Mouse (Mus musculus) ES-E14 (cell line): ENCODE measurements around the gene Gxylt2.

ENCODE experiments used
- CHD2 ChIP-seq: IDR thresholded peaks from 2 replicates; pipeline ENCODE4 v1.6.1; 2014; ENCODE audit warnings: mild to moderate bottlenecking, low read depth, low read length, inconsistent platforms
- HCFC1 ChIP-seq: IDR thresholded peaks from 2 replicates; pipeline ENCODE4 v1.6.1; 2012; ENCODE audit warnings: low read length, inconsistent platforms, borderline replicate concordance; ENCODE audit not compliant: insufficient read depth
- MAFK ChIP-seq: IDR thresholded peaks from 2 replicates; pipeline ENCODE4 v1.6.1; 2014; ENCODE audit warnings: mild to moderate bottlenecking, low read depth, low read length, inconsistent platforms; ENCODE audit not compliant: insufficient read depth
- ZC3H11A ChIP-seq: IDR thresholded peaks from 2 replicates; pipeline ENCODE4 v1.6.1; 2012; ENCODE audit warnings: low read depth, mild to moderate bottlenecking, inconsistent platforms, low read length, borderline replicate concordance
- ZNF384 ChIP-seq: IDR thresholded peaks from 2 replicates; pipeline ENCODE4 v1.6.1; 2012; ENCODE audit warnings: low read depth, low read length, inconsistent platforms

DNA sequence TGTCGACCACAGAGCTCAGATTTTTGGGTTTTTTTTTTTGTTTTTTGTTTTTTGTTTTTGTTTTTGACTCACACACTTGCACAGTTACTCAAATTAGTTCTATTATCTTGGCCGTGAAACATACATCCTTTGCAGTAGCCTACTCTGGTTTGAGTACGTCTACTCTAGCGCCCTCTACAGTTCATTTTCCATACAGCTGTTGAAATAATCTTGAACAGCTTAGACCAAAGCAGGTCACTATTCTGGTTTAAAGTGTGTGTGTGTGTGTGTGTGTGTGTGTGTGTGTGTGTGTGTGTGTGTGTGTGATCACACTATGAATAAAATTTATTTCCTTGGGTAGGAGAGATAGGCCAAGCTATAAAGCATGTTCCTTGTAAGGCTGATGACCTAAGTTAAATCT, 5.6 kb downstream of the Gxylt2 start:
- TF ChIP-seq ZNF384 = no peak
- TF ChIP-seq CHD2 = no peak
- TF ChIP-seq HCFC1 = no peak
- TF ChIP-seq ZC3H11A = no peak
- no peak for TF ChIP-seq MAFK
